Mouse (Mus musculus) inflammation-experienced regulatory T-cells (primary cell): ENCODE data around the gene Atp6v0a4. TPM values are rescaled to one million over a fixed set of nuclear protein-coding genes. Genes with fewer than 3 reads are reported as not detected.

ENCODE experiments used
- polyA plus RNA-seq, 2 experiments: library from polyadenylated mRNA; unstranded; fragments of 100-300 nt; shearing (Covaris generic); gene quantifications; one replicate each; pipeline ENCODE4 v1.2.1; 2017

The Atp6v0a4 gene
- 1 to 10 TPM in 1 of 2 experiments, under 1 TPM in 1; 0.36 to 1.9 TPM for polyA plus RNA-seq

DNA sequence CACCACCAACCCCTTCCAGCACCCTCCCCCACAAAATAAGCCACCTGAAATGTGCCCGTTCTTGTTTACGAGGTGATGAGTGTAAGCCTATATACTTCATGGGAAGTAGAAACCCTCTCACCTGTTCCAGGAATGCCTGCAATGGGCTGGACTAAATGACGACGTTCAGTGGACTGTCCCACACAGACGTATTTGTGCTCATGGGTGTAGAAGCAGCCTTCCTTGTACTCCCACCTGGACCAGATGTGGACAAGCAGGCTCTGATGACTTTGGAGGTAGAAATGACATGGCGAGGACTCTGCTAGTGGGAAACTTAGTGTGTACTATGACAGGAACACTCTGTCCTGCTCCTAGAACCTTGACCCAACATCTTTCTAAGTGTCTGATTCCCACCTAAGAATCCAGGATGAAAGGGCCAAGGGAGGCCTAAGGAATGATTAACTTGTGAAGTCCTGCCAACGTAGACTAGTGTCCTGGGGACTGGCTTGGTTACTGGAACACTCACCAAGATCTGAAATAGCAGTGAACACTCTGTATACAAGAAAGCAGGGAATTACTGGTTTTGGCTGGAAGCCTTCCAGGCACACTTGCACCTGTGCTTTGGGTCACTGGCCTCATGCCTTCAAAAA, at the start of gene Atp6v0a4:
Gene Atp6v0a4, minus strand, starts transcription at position 380 of the 629 bp plus-strand sequence.

DNA sequence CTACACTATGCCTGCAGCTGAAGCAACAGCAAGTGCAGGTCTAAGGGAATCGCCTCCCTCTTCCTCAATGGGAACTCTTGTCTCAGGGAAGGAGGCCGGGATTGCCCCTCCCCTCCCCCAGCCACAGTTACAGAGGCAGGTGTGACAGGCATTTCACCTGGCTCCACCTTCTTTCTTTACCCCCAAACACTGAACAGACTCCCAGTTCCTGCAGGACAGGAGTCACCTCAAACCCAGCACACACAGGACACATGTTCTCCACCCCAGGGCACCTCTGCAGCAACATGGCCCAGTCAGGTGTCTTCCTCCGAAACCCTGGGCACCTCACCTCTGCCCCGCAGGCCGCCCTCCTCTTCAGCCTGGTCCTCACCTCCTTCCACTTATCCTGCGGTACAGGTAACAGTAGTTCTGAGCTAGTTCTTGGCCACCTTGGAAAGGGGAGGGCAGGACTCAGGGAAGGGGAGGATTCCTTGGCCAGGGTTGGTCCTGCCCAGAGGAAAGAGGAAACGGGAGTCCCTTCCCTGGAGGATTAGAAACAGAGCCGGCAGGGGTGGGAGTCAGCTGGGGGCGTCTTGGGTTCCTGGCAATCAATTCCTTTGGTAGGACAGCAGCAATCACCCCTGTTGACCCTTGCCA, 15.1 kb downstream of the Atp6v0a4 start, which contains the start of gene Tmem213:
Gene Tmem213, plus strand, starts transcription at position 96 of the 636 bp plus-strand sequence.

DNA sequence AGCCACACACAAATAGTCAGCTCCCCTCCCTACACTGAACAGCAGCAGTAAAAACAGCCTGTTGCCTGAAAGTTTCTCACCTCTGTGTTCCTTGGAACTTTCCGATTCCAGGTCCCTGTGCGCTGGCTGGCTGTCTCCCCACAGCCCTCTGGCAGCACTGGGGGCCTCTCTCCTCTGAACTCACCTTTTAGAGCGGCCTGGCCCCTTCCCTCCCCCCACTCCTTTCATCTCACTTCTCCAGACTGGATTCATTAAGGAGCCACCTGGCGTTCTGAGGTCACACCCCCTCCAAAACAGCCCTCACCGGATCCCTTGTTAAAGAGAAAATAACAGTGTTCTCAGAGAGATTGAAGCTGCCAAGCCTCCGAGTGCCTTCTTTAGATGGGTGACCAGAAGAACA, 77.5 kb downstream of the Atp6v0a4 start, which contains the start of gene Svopl:
Gene Svopl, minus strand, starts transcription at position 159 of the 400 bp plus-strand sequence.

Other genes with a start within 250 kb of the Atp6v0a4 start
- gene Svopl, start 77.6 kb downstream of the Atp6v0a4 start, polyA plus RNA-seq = 1 to 10 TPM in 1 of 2 experiments, under 1 TPM in 1; 0.30 to 1.8 TPM
- gene Tmem213, start 15.3 kb downstream of the Atp6v0a4 start, polyA plus RNA-seq = not detected
- under 1 TPM; 0.25 to 0.78 TPM for gene D630045J12Rik, start 129.4 kb upstream of the Atp6v0a4 start, polyA plus RNA-seq
- 1 to 10 TPM in 1 of 2 experiments, under 1 TPM in 1; 0.42 to 3.8 TPM for gene Zc3hav1l, start 174.7 kb upstream of the Atp6v0a4 start, polyA plus RNA-seq
- 10 to 100 TPM; 94.3 to 95.8 TPM for gene Zc3hav1, start 230.0 kb upstream of the Atp6v0a4 start, polyA plus RNA-seq